Mouse (Mus musculus): ENCODE data around the gene Cryba4. TPM values are rescaled to one million over a fixed set of nuclear protein-coding genes. Genes with fewer than 3 reads are reported as not detected.

Cryba4 gene
- 0.69 and 1.6 TPM in 2 replicates for polyA plus RNA-seq (2014; fragmentation: Nextera tagmentation; extraction: Ambion mirVana)

- no peaks in the 10 kb centered on the region for H3K36me3 ChIP-seq (replicated peaks; ENCODE audit: control insufficient read depth, insufficient read depth, low read depth, low read length)
- 65% methylated on average over 2 of the region's 2 CpGs for WGBS
- no peaks in the 10 kb centered on the region for H3K27me3 ChIP-seq (ENCODE audit: control insufficient read depth, insufficient read depth, low read length)
- H3K27ac ChIP-seq (replicated peaks; ENCODE audit: low read depth, low read length), result no peak within 1 kb of the TSS
- ATAC-seq (replicated peaks; ENCODE audit: insufficient number of reproducible peaks, low FRiP score, low TSS enrichment, low read depth) (no peak), DNase-seq (ENCODE audit: low spot score) (no peak)
- H3K9ac ChIP-seq (replicated peaks; ENCODE audit: low read length), result no peak within 1 kb of the TSS
- no peak within 1 kb of the TSS for H3K4me2 ChIP-seq (ENCODE audit: low read depth, low read length)
- no peaks in the 10 kb centered on the region for H3K9me3 ChIP-seq (replicated peaks; ENCODE audit: control insufficient read depth, low read length)
- H3K4me1 ChIP-seq (ENCODE audit: control insufficient read depth, insufficient read depth, low read length), result no peaks in the 10 kb centered on the region
- no peak within 1 kb of the TSS for H3K4me3 ChIP-seq (ENCODE audit: low read depth, low read length)
These were observed at the start of gene Cryba4 for GRCm38 (mm10) chr5:112252400-112252799. Gene Cryba4 (minus strand): TSS chr5:112252518.

- Histone ChIP-seq H3K4me2 (ENCODE audit: low read depth, low read length) (no peak overlapping the region), H3K27me3 (ENCODE audit: control insufficient read depth, insufficient read depth, low read length) (no peaks in the 10 kb centered on the region), H3K4me3 (ENCODE audit: low read depth, low read length) (no peak overlapping the region), H3K9ac (replicated peaks; ENCODE audit: low read length) (no peak overlapping the region), H3K9me3 (replicated peaks; ENCODE audit: control insufficient read depth, low read length) (no peaks in the 10 kb centered on the region), H3K27ac (replicated peaks; ENCODE audit: low read depth, low read length) (no peak overlapping the region), H3K4me1 (ENCODE audit: control insufficient read depth, insufficient read depth, low read length) (no peaks in the 10 kb centered on the region), H3K36me3 (replicated peaks; ENCODE audit: control insufficient read depth, insufficient read depth, low read depth, low read length) (no peaks in the 10 kb centered on the region)
- ATAC-seq (replicated peaks; ENCODE audit: insufficient number of reproducible peaks, low FRiP score, low TSS enrichment, low read depth) (no peak), DNase-seq (ENCODE audit: low spot score) (no peak)
- 74% methylated on average over 4 of the region's 4 CpGs for WGBS
These were observed 49.4 kb upstream of the Cryba4 start for GRCm38 (mm10) chr5:112301694-112302093.

GRCm38 (mm10) chr5:112300721-112301308 is 48.5 kb upstream of the Cryba4 start:
- 88% methylated on average over 6 of the region's 6 CpGs for WGBS
- no peak for DNase-seq (ENCODE audit: low spot score)
- H3K27ac ChIP-seq (replicated peaks; ENCODE audit: low read depth, low read length), result no peak overlapping the region

GRCm38 (mm10) chr5:112300112-112300511 is 47.8 kb upstream of the Cryba4 start:
- no peaks in the 10 kb centered on the region for H3K9me3 ChIP-seq (replicated peaks; ENCODE audit: control insufficient read depth, low read length)
- H3K4me3 ChIP-seq (ENCODE audit: low read depth, low read length), result no peak overlapping the region
- no peaks in the 10 kb centered on the region for H3K36me3 ChIP-seq (replicated peaks; ENCODE audit: control insufficient read depth, insufficient read depth, low read depth, low read length)
- 85% methylated on average over 2 of the region's 2 CpGs for WGBS
- no peak overlapping the region for H3K27ac ChIP-seq (replicated peaks; ENCODE audit: low read depth, low read length)
- no peak for ATAC-seq (replicated peaks; ENCODE audit: insufficient number of reproducible peaks, low FRiP score, low TSS enrichment, low read depth)
- DNase-seq (ENCODE audit: low spot score), result no peak
- H3K27me3 ChIP-seq (ENCODE audit: control insufficient read depth, insufficient read depth, low read length), result no peaks in the 10 kb centered on the region
- H3K4me2 ChIP-seq (ENCODE audit: low read depth, low read length), result no peak overlapping the region
- H3K4me1 ChIP-seq (ENCODE audit: control insufficient read depth, insufficient read depth, low read length), result no peaks in the 10 kb centered on the region
- H3K9ac ChIP-seq (replicated peaks; ENCODE audit: low read length), result no peak overlapping the region

More at GRCm38 (mm10) chr5:112300721-112301308, 48.5 kb upstream of the Cryba4 start:
- ATAC-seq (replicated peaks; ENCODE audit: insufficient number of reproducible peaks, low FRiP score, low TSS enrichment, low read depth), result no peak
- H3K9me3 ChIP-seq (replicated peaks; ENCODE audit: control insufficient read depth, low read length), result no peaks in the 10 kb centered on the region
- H3K4me2 ChIP-seq (ENCODE audit: low read depth, low read length), result no peak overlapping the region
- no peaks in the 10 kb centered on the region for H3K4me1 ChIP-seq (ENCODE audit: control insufficient read depth, insufficient read depth, low read length)
- no peaks in the 10 kb centered on the region for H3K27me3 ChIP-seq (ENCODE audit: control insufficient read depth, insufficient read depth, low read length)
- H3K4me3 ChIP-seq (ENCODE audit: low read depth, low read length), result no peak overlapping the region
- no peak overlapping the region for H3K9ac ChIP-seq (replicated peaks; ENCODE audit: low read length)
- H3K36me3 ChIP-seq (replicated peaks; ENCODE audit: control insufficient read depth, insufficient read depth, low read depth, low read length), result no peaks in the 10 kb centered on the region

DNA sequence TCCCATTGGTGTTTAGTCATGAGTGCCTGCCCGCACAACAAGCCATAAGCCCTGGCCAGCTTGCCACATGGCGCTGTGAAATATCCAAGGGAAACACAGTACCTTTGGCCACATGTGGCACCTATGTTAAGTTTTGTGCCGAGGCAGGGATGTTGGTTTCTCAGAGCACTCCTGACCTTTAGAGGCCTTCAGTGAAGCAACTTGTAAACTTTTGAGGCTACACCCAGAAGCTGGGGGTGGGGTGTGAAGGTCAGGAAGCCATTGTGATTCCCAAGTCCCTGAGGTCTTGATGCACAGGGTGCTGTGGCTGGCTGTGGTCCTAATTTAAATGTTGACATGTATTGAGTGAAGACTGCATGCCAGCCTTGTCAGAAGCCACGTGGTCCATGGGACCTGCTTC is 47.1 kb upstream of the Cryba4 start:
- 84% methylated on average over 4 of the region's 4 CpGs for WGBS
- H3K27ac ChIP-seq (replicated peaks; ENCODE audit: low read depth, low read length), result no peak overlapping the region
- no peaks in the 10 kb centered on the region for H3K4me1 ChIP-seq (ENCODE audit: control insufficient read depth, insufficient read depth, low read length)
- no peak overlapping the region for H3K4me2 ChIP-seq (ENCODE audit: low read depth, low read length)
- H3K4me3 ChIP-seq (ENCODE audit: low read depth, low read length), result no peak overlapping the region
- H3K9ac ChIP-seq (replicated peaks; ENCODE audit: low read length), result no peak overlapping the region
- no peaks in the 10 kb centered on the region for H3K9me3 ChIP-seq (replicated peaks; ENCODE audit: control insufficient read depth, low read length)
- ATAC-seq (replicated peaks; ENCODE audit: insufficient number of reproducible peaks, low FRiP score, low TSS enrichment, low read depth) (no peak), DNase-seq (ENCODE audit: low spot score) (no peak)
- H3K36me3 ChIP-seq (replicated peaks; ENCODE audit: control insufficient read depth, insufficient read depth, low read depth, low read length), result no peaks in the 10 kb centered on the region
- no peaks in the 10 kb centered on the region for H3K27me3 ChIP-seq (ENCODE audit: control insufficient read depth, insufficient read depth, low read length)

DNA sequence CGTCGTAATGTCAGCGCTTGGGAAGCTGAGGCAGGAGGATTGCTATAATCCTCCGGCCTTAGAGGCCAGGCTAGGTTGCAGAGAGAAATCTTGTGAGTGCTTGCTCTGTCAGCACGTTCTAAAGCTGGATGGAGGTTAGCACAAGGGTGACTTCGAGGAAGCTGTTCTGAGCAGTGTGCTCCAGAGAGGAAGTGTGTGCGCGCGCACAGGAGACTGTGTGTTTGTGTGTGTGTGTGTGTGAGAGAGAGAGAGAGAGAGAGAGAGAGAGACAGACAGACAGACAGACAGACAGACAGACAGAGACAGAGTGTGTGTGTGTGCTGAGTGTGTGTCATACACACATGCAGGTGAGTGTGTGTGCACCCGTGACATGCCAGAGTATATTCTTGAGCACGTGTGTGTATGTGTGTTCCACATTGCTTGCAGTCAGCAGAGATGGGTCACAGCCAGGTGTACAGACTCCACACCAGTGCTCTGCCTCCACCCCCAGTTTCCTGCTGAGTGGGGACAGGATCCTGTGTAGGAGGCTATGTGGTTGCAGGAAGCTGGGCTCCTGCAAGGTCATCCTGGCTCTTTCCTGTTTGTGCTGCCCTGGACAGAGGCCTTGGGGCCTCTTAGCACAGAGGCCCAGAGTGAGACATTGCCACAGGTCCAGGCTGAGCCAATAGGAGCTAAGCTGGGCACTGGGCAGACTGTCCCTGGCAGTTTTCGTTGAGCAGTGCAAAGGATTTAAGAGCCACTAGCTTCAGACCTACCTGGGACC is 46.1 kb upstream of the Cryba4 start:
- H3K4me2 ChIP-seq (ENCODE audit: low read depth, low read length), result no peak overlapping the region
- H3K4me3 ChIP-seq (ENCODE audit: low read depth, low read length), result no peak overlapping the region
- no peak overlapping the region for H3K27ac ChIP-seq (replicated peaks; ENCODE audit: low read depth, low read length)
- no peaks in the 10 kb centered on the region for H3K9me3 ChIP-seq (replicated peaks; ENCODE audit: control insufficient read depth, low read length)
- H3K36me3 ChIP-seq (replicated peaks; ENCODE audit: control insufficient read depth, insufficient read depth, low read depth, low read length), result no peaks in the 10 kb centered on the region
- no peaks in the 10 kb centered on the region for H3K4me1 ChIP-seq (ENCODE audit: control insufficient read depth, insufficient read depth, low read length)
- 88% methylated on average over 12 of the region's 12 CpGs for WGBS
- ATAC-seq (replicated peaks; ENCODE audit: insufficient number of reproducible peaks, low FRiP score, low TSS enrichment, low read depth) (no peak), DNase-seq (ENCODE audit: low spot score) (no peak)
- H3K27me3 ChIP-seq (ENCODE audit: control insufficient read depth, insufficient read depth, low read length), result no peaks in the 10 kb centered on the region
- no peak overlapping the region for H3K9ac ChIP-seq (replicated peaks; ENCODE audit: low read length)

GRCm38 (mm10) chr5:112297257-112297656 is 44.9 kb upstream of the Cryba4 start:
- Histone ChIP-seq H3K4me3 (ENCODE audit: low read depth, low read length) (no peak overlapping the region), H3K9ac (replicated peaks; ENCODE audit: low read length) (no peak overlapping the region), H3K27ac (replicated peaks; ENCODE audit: low read depth, low read length) (no peak overlapping the region), H3K9me3 (replicated peaks; ENCODE audit: control insufficient read depth, low read length) (no peaks in the 10 kb centered on the region), H3K4me1 (ENCODE audit: control insufficient read depth, insufficient read depth, low read length) (no peaks in the 10 kb centered on the region), H3K4me2 (ENCODE audit: low read depth, low read length) (no peak overlapping the region), H3K36me3 (replicated peaks; ENCODE audit: control insufficient read depth, insufficient read depth, low read depth, low read length) (no peaks in the 10 kb centered on the region), H3K27me3 (ENCODE audit: control insufficient read depth, insufficient read depth, low read length) (no peaks in the 10 kb centered on the region)
- ATAC-seq (replicated peaks; ENCODE audit: insufficient number of reproducible peaks, low FRiP score, low TSS enrichment, low read depth), result no peak
- 67% methylated on average over 2 of the region's 2 CpGs for WGBS
- no peak for DNase-seq (ENCODE audit: low spot score)

GRCm38 (mm10) chr5:112296404-112297181 is 44.3 kb upstream of the Cryba4 start:
- no peak overlapping the region for H3K4me3 ChIP-seq (ENCODE audit: low read depth, low read length)
- no peak overlapping the region for H3K9ac ChIP-seq (replicated peaks; ENCODE audit: low read length)
- no peaks in the 10 kb centered on the region for H3K36me3 ChIP-seq (replicated peaks; ENCODE audit: control insufficient read depth, insufficient read depth, low read depth, low read length)
- H3K27me3 ChIP-seq (ENCODE audit: control insufficient read depth, insufficient read depth, low read length), result no peaks in the 10 kb centered on the region
- no peak overlapping the region for H3K4me2 ChIP-seq (ENCODE audit: low read depth, low read length)
- H3K4me1 ChIP-seq (ENCODE audit: control insufficient read depth, insufficient read depth, low read length), result no peaks in the 10 kb centered on the region
- H3K27ac ChIP-seq (replicated peaks; ENCODE audit: low read depth, low read length), result no peak overlapping the region
- H3K9me3 ChIP-seq (replicated peaks; ENCODE audit: control insufficient read depth, low read length), result no peaks in the 10 kb centered on the region
- 86% methylated on average over 6 of the region's 6 CpGs for WGBS
- DNase-seq (ENCODE audit: low spot score), result no peak
- no peak for ATAC-seq (replicated peaks; ENCODE audit: insufficient number of reproducible peaks, low FRiP score, low TSS enrichment, low read depth)

Measured in embryonic facial prominence, embryonic 11.5 days (tissue).